Mouse (Mus musculus) megakaryocyte, adult 5-6 weeks (primary cell): ENCODE measurements at regions not wholly inside any gene's neighbourhood (a gene's known extent, or its start where the extent isn't known, plus 50 kb on each side); places are given as distances from the start of the nearest gene placed in this dataset.

Experiments
- ATAC-seq: 2 replicates; pipeline ENCODE4 v1.8.0; 2016; ENCODE audit warnings: mild to moderate bottlenecking, inconsistent platforms; ENCODE audit not compliant: poor library complexity, severe bottlenecking

DNA sequence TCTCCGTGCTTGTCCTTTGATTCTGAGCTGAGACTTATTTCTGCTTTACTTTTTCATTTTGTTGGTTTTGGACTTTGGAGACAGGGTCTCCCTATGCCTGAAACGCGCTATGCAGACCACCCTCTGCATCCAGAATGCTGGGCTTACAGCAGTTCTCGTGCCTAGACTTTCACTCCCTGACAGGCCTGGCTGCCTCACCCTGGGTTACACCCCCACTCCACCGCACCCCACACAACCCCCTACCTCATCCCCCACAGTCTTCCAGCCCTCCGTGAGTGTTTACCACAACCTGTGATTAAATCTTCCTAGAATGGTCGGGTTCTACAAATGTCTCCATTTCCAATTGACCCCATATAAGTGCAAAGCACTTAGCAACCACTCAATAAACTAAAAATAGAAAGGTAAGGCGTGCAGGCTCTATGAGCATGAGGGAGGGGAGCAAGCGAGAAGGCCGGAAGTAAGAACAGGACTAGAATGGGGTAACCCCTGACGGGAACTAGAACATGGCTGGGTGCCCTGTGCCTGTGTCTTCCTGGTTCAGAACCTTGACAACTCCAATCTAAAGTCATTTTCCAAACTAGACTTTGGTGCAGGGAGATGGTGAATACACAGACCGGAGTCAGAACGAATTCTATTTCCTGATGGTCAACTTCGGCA is 131.2 kb upstream of the Lef1 start:
- ATAC-seq: no peak

DNA sequence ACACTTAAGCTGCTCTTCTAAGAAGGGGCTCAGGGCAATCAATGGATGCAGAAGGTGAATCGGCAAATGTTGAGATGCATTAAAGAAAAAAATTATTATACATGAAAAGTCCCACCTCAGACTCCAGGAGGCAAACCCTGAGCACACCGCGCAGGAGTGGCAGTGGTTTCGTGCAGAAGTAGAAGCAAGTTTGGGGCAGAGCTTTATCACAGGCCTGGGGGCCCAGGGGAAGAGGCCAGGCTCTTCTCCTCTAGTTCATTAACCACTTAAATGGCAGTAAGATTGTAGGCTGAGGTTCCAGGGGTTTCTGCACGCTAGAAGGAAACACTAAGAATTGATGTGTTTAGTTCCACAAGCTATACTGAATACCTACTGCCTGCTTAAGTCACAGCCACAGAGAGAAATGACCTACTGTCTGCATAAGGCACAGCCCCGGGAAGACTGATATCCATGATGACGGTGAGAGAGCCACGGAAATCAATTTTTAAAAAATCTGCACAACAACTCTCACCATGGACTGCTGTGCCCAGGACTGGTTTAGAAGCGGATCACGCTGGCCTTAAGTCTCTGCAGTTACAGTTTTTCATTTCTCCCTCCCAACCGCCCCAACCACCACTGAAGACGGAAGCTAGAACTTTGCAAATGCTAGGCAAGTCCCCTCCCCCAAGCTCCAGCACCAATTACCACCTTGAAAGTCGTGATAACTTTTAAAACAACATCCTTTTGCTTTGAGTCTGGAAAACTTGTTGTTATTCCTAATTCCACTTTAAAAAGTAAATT is 132.2 kb upstream of the Lef1 start:
- no peak for ATAC-seq

DNA sequence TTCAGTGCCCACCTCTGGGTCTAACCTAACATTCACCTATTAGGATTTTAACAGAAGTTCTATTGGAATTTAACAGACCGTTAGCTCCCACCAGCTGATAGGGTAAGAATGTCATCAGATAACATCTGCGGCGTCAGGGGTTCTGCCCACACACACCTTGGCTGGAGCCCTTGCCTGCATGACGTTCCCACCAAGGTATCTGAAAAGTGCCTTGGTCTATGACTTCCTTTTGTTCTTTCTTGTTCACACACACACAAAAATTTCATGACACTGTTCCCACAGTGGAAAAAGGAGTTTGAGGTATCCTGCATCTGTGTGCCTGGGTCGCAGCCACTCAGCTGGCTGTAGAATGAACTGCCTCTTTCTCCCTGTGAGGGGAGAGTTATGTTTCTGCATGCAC is 134.1 kb upstream of the Lef1 start:
- ATAC-seq: no peak

DNA sequence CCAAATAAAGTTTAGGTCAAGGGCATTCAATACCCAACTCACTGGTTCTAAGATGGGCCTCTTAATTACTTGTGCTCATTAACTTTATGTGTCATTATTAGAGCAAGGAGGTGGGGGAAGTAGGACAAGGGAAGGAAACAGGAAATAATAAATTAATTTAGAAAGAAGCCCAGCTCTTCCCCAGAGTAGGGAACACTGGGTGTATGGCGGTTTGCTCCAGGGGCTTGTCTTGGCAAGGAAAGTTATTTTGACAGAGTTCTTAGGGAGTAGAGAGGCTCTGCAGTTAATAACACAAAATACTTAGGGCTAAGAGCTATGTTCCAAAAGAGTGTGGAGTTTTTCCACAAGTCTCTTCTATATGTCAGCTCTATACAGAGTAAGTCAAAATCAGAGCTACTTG is 135.0 kb upstream of the Lef1 start:
- ATAC-seq: no peak

DNA sequence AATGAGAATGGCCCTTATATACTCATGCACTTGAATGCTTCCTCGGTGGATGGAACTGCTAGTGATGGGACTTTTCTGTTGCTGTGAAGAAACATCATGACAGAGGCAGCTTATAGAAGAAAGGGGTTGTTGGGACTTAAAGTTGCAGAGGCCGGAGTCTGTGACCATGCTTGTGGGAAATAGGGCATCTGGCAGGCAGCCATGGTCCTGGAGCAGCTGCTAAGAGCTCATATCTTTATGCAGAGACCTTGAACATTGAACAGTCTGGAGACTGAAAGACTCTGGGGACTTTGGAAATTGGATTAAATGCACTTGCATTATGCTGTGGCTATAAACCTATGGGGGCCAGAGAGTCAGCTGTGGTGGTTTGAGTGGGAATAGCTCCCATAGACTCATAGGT is 138.1 kb upstream of the Lef1 start:
- no peak for ATAC-seq

DNA sequence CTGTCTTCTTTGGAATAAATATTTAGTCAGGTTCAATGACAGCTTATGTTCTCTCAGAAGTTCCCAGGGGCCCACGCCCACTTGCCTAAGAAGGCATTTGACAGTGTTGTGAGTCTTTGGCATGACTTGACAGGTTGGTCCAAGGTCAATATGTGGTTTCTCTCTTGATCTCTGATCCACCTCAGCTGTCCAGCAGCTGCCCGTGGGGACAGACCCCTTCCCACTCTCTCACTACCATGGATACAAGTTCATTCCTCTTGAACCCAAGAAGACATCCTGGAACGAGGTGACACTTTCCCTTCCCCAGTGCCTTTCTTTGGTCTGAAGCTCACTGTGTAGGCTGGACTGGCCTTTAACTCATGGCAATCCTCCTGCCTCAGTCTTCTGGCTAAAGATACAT is 145.0 kb upstream of the Lef1 start:
- no peak for ATAC-seq

DNA sequence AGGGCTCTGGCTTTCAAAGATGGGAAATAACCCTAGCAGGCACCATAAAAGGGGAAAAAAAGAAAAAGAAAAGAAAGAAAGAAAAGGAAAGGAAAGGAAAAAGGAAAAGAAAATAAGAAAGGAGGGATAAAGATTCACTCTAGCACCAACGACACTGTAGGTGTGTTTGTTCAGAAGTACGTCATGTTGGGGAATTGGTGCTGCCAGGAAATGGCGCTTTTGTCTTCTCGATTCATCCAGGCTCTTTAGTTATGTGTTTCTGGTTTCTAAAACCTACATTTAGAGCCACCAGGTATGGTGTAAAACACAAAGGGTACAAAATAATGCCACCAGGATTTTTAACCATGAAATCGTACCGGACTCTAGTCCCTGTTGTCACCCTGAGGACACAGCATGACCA is 146.2 kb upstream of the Lef1 start:
- no peak for ATAC-seq

DNA sequence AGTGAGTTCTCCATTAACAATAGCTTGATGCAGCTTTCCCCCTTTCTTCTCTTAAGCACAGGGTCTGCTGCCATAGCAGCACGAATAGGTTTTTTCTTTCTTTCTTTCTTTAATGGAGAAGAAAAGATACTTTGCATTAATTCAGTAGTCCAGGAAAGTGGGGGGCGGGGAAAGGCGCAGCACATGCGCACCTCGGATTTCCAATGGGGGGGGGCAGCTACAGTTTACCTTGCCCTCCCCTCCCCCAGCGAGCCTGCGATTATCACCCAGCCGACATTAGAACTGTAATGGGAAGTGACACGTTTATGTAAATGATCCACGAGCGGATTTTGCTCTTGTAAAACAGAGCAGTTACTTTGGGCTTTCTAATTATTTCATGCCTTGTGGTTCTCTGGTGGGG is 146.6 kb upstream of the Lef1 start:
- no peak for ATAC-seq

DNA sequence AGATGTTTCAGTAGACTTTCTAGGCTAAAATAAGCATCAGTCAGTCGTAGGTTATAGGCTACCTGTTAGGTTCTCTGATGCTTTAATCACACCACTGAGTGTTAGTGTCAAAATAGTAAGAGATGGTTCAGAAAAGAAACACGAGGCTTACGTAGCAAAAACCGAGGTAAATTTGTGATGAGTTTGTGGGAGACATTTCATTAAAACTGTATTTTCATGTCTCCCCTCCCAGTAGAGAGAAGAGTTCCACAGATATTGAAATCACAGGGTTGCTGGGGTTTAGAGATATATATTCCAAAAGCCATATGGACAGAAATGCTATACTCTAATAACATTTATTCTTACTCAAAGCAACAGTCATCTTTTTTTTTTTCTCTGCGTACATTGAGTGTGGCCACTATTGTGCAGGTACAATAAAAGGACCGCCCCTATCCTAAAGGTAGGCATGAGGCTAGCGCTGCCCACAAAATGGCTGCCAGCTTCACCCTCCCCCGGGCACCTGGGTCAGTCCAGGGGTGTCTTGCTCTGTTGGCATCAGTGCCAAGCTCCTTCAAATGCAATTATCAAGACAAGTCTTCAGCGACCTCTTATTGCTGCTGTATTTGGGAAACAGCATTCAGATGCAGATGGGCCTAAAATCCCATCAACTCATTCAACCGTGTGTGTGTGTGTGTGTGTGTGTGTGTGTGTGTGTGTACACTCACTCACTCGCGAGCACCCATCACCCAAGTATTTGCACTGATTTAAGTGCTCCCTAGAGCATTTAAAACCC is 147.4 kb upstream of the Lef1 start:
- ATAC-seq: no peak

DNA sequence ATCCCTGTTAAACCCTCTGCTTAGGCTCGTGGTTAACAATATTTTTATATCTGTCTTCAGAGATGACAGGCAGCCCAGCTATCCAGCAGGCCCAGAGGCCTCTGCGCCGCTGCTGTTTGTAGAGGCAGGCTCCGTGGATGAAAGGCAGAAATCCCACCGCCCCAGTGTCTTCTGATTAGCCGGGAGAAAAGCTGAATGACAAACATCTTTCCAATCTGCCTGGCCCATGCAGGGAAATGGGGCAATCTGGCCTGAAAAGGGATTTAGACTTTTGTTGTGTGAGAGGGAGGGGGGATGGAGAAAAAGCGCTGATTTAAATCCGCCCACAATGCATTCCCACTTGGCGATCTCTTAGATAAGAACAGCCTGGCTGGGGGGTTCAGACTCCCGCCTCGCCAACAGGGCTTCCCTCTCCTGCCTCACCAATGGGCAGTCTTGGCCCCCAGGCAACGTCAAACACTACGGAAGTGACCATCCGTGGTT is 148.1 kb upstream of the Lef1 start:
- no peak for ATAC-seq

DNA sequence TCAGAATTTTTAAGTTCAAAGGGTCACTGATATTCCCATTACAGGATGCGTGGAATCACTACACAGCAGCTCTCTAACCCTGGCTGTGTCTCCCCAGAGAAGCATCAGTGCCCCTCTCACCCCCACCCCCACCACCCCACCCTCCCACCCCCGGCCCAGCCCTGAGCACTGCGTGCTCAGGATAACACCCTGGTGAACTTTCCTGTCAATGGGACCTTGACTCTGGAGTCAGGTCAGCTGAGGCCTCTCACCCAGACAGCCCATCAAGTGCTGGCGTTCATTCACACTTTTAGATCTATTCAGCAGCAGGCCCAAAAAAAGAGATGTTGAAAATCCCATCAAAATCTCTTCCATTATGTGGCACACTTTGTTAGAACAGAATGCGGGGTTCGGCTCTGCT is 148.6 kb upstream of the Lef1 start:
- ATAC-seq: no peak

DNA sequence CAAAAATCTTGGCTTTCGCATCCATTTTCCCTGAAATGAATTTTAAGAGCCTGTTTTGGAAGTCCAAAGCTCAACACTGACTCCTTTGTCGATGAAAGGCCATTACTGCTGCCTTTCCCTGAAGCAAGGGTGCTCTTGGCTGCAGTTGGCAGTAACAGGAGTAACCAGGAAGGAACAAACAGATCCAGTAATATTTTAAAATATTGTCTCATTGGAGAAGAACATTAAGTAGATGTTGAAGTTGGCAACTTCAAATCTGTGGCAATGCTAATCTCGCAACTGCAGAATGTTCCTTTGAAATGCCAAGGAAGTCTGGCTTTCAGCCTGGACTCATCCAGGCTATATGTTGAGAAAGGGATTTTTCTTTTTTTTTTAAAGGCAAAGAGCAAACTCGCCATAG is 154.3 kb upstream of the Lef1 start:
- ATAC-seq: no peak

DNA sequence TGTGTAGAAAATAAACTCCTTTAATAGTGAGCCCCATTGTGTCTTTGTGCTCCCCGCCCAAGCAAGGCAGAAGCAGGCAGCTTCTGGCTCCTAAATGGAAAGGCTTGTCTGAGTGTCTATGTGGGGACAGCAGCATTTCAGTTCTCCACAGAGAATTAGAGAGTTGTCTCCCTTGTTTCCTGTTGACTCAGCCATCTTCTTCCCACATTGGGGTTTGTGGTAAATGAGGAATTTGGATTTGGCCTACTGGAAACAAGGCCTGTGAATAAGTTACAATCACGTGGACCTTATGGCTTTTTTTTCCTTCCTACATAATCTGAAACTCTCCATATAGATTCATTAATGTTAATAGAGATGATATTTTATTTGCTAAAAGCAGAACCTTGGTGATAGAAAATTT is 158.9 kb upstream of the Lef1 start:
- no peak for ATAC-seq

DNA sequence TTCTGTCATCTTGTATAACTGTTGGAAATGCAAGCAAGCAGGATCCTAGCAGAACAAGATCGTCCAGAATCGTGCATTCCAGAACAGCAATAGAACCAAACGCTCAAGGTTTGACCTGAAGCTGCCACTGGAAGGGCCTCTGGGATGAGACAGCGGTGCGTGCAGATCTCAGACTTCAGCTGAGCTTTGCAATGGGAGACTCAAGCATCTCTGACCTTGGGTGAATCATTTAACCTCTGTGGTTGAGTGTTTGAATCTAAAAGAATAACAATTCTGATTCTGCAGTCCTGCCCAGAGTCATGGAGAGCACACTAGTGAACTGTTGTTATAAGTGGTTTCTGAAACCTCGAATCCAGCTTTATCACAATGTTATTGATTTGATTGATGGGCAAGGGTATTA is 159.4 kb upstream of the Lef1 start:
- no peak for ATAC-seq

DNA sequence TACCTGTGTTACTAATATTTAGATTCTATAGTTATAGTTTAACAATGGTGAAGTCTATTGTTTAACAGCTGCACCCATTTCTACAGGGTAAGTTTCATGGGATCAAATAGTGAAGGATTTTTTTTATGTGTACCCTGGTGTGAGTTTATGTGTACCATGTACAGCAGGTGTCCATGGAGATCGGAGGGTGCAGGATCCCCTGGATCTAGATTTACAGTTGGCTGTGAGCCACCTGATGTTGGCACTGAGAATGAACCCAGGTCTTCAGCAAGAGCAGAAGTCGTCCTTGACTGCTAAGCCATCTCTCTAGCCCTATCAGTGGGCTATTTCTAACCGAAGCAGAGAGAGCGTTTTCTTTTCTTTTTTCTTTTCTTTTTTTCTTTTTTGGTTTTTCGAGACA is 162.4 kb upstream of the Lef1 start:
- ATAC-seq: no peak

DNA sequence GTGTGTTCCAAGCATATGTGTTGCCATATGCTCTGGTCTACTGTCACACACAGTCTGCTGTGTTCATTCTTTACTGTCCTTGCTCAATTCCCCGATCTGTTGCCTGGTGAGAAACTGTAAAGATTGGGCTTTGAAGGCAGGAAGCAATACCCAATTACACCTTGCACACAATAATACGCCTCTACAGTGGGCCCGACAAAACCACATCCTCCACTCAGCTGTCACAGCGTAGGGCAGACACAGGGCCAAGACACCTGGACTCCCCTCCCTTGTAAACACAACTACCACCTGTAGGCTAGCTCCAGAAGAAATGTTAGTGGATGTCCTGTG is 163.0 kb upstream of the Lef1 start:
- ATAC-seq: peak; percentile 59

DNA sequence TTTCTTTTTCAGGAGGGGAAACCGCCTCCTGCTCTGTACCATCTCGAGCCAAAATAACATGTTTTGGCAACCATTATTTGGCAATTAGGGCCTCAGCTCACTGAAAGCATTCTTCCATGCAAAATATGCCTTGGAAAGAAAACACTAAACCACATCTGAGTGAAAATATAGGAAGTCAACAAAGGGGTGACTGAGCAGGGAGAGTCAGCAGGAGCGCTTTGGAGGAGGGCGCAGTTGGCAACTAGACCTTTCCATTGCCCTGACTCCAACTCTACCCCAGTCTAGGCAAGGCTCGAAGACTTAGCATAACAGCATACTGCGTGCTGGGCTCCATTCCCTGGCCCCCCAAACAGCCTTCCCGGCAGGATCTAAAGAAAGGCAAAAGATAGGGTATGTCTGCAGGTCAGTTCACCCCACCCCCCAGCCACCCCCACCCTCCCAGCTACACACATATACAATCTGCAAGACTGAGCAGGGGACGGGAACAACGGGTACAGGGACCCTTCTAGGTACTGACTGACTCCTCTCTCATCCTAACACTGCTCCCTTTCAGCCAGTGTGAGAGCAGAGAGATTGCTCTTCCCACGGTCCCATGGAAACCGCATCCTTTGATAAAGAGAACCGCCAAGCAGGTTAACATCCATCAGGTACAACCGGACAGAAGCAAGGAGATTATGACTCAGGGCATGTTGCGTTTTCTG is 163.5 kb upstream of the Lef1 start:
- no peak for ATAC-seq

DNA sequence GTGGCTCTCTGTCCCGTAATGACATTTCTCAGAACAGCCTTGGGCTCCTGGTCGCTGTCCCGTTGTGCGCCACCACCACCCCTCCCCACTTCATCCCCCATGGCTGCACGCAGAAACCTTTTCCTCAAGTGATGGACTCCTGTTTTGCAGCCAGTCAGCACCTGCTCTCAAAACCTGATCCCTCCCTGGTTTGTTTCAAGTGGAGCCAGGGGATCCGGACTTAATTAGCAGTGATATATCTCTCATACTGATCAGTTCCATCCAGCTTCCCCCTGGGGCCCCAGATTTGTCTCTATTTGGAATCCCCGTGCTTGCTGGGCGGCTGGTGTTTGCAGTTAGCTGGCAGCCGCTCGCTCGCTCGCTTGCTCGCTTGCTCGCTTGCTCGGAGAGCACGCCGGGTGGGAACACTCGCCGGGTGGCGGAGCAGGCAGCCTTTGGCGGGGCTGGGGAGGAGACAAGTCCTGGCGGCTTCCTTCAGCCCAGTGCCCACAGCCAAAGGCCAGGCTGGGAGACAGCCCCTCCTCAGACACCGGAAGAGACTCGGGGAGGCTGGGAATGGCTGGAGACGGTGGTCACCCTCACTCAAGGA is 164.3 kb upstream of the Lef1 start:
- ATAC-seq: no peak

DNA sequence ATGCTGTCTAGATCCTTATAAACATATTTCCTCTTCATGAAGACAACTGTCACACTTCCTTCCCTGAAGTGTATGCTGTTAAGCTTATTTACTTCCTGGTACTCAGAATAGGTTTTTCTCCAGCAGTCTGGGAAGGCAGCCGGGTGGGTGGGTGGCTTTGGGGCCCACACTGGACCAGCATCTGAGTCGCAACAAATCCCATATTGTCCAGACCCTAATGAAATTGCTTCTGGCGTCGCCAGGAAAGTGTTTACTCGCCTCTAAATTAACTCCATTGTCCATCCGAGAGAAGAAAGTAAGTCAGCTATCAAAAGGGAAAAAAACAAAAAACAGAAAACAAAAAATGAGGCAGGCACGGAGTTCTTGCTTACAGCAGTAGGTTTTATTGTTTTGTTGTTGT is 164.9 kb upstream of the Lef1 start:
- ATAC-seq: no peak

DNA sequence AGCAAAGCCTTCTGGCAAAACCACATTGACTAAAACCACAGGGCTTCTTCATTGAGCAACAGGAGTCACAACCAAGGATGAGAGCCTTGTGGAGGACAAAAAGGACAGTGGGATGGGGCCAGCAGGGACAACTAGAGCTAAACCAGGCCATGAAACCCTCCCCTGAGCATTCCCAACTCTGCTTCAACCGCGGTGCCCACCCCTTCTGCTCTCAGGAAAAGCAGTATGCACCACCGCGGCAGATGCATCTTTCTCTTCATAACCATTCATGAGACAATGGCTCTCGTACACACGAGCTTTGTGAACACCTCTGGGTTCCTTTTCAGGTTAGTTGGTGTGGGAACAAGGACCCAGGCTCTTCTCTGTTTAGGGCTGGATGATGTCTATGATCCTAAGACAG is 166.0 kb upstream of the Lef1 start:
- no peak for ATAC-seq

DNA sequence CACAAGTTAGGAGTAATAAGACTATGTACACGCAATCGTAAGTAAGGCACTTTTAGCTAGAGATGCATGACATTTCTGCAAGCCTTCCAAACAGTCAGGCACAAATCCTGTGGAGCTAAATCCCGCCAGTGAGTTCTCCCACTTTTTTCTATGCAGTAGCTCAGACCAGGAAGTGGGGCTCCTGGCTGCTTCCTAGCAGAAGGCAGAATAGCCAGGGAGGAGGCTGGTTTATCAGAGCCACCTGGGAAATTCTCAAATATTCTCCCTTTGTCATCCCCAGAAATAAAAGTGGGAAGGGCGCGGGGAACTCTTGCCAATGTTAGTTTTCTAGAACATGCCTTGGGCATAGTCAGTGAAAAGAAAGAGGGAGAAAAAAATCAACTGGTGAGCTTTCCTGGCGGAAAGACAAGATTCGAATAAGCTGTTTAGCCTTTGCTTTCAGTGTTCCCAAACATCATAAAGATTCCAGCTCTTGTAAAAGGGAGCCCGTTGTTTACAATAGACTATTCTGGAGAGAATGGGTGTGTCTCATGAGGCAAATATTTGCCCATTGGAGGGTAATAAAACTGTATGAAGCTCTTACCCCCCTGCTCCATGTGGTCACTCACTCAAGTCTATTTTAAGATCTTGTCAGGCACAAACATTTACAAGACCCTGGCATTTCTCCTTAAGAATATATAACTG is 167.2 kb upstream of the Lef1 start:
- ATAC-seq: no peak
